Mouse (Mus musculus) ES-Bruce4 (cell line): ENCODE results near the gene Plekha7. TPM values are rescaled to one million over a fixed set of nuclear protein-coding genes. Genes with fewer than 3 reads are reported as not detected.

ENCODE experiments used
- H3K27ac ChIP-seq: 2 replicates; pipeline ENCODE4 v1.5.1; 2012; ENCODE audit warnings: low read length, inconsistent platforms; ENCODE audit not compliant: insufficient read depth
- H3K27me3 ChIP-seq: 2 replicates; pipeline ENCODE4 v1.6.1; 2012; ENCODE audit warnings: mild to moderate bottlenecking, low read length, inconsistent platforms; ENCODE audit not compliant: control insufficient read depth, poor library complexity, insufficient read depth, severe bottlenecking
- H3K36me3 ChIP-seq: 2 replicates; pipeline ENCODE4 v1.6.1; 2012; ENCODE audit warnings: inconsistent platforms, mild to moderate bottlenecking, low read length, moderate library complexity; ENCODE audit not compliant: control insufficient read depth, poor library complexity, insufficient read depth, severe bottlenecking
- H3K4me1 ChIP-seq: one replicate; pipeline ENCODE4 v1.8.1; 2011; ENCODE audit warnings: low read length; ENCODE audit not compliant: control insufficient read depth, insufficient read depth
- H3K4me3 ChIP-seq: 2 replicates; pipeline ENCODE4 v1.5.1; 2011; ENCODE audit warnings: low read depth, mild to moderate bottlenecking, low read length
- H3K9ac ChIP-seq: 2 replicates; pipeline ENCODE4 v1.6.1; 2012; ENCODE audit warnings: low read depth, mild to moderate bottlenecking, inconsistent platforms; ENCODE audit not compliant: poor library complexity, severe bottlenecking
- H3K9me3 ChIP-seq: replicated peaks from 2 replicates; pipeline ENCODE4 v1.6.1; 2012; ENCODE audit warnings: mild to moderate bottlenecking, low read length, inconsistent platforms; ENCODE audit not compliant: control insufficient read depth, poor library complexity, insufficient read depth, severe bottlenecking
- CTCF ChIP-seq: IDR thresholded peaks from one replicate; pipeline ENCODE4 v1.8.1; 2011; ENCODE audit warnings: low read depth, low read length
- EP300 ChIP-seq: IDR thresholded peaks from 2 replicates; pipeline ENCODE4 v1.6.1; 2011; ENCODE audit warnings: low read depth, low read length; ENCODE audit not compliant: insufficient read depth
- POLR2A ChIP-seq: IDR thresholded peaks from one replicate; pipeline ENCODE4 v1.8.1; 2011; ENCODE audit warnings: low read length; ENCODE audit not compliant: insufficient read depth
- polyA plus RNA-seq: library from polyadenylated mRNA; stranded (reverse); fragments of >200 nt; gene quantifications from 2 replicates; pipeline ENCODE4 v1.2.4, GENCODE M21; 2011; ENCODE audit warnings: low read depth; ENCODE audit not compliant: missing spikeins, insufficient read depth, insufficient read length

Plekha7 gene
- polyA plus RNA-seq, 1 experiment: 80.0 TPM

GRCm38 (mm10) chr7:116128286-116128685, 179.9 kb downstream of the Plekha7 start:
- Histone ChIP-seq H3K9me3 (no peaks in the 10 kb centered on the region), H3K27ac (no peak overlapping the region), H3K27me3 (no peaks in the 10 kb centered on the region), H3K4me3 (no peak overlapping the region), H3K9ac (no peak overlapping the region), H3K4me1 (no peaks in the 10 kb centered on the region), H3K36me3 (peaks cover 13% of the 10 kb centered on the region)
- TF ChIP-seq POLR2A: no peak
- TF ChIP-seq EP300: no peak
- no peak for TF ChIP-seq CTCF

GRCm38 (mm10) chr7:116127052-116127451, 181.1 kb downstream of the Plekha7 start:
- Histone ChIP-seq H3K9ac (no peak overlapping the region), H3K9me3 (no peaks in the 10 kb centered on the region), H3K36me3 (peaks cover 13% of the 10 kb centered on the region), H3K4me3 (no peak overlapping the region), H3K27me3 (no peaks in the 10 kb centered on the region), H3K4me1 (peaks cover 2% of the 10 kb centered on the region), H3K27ac (no peak overlapping the region)
- no peak for TF ChIP-seq EP300
- no peak for TF ChIP-seq CTCF
- no peak for TF ChIP-seq POLR2A

GRCm38 (mm10) chr7:116125671-116126070, 182.5 kb downstream of the Plekha7 start:
- Histone ChIP-seq H3K27ac (no peak overlapping the region), H3K9me3 (no peaks in the 10 kb centered on the region), H3K4me3 (no peak overlapping the region), H3K4me1 (peaks cover 2% of the 10 kb centered on the region), H3K9ac (no peak overlapping the region), H3K27me3 (no peaks in the 10 kb centered on the region), H3K36me3 (peaks cover 13% of the 10 kb centered on the region)
- TF ChIP-seq CTCF (no peak), EP300 (no peak), POLR2A (no peak)

- Histone ChIP-seq H3K9ac (no peak overlapping the region), H3K4me1 (peaks cover 2% of the 10 kb centered on the region), H3K27ac (no peak overlapping the region), H3K4me3 (no peak overlapping the region), H3K36me3 (peaks cover 11% of the 10 kb centered on the region), H3K9me3 (no peaks in the 10 kb centered on the region), H3K27me3 (no peaks in the 10 kb centered on the region)
- TF ChIP-seq POLR2A (no peak), CTCF (no peak), EP300 (no peak)
Measured at GRCm38 (mm10) chr7:116124057-116124456, 184.1 kb downstream of the Plekha7 start.

- TF ChIP-seq EP300 (no peak), CTCF (no peak), POLR2A (no peak)
- H3K9ac ChIP-seq: no peak overlapping the region
- peaks cover 7% of the 10 kb centered on the region for H3K36me3 ChIP-seq
- H3K4me3 ChIP-seq: no peak overlapping the region
- peaks cover 2% of the 10 kb centered on the region for H3K4me1 ChIP-seq
- no peaks in the 10 kb centered on the region for H3K9me3 ChIP-seq
- no peaks in the 10 kb centered on the region for H3K27me3 ChIP-seq
- no peak overlapping the region for H3K27ac ChIP-seq
Measured at GRCm38 (mm10) chr7:116123597-116123985, 184.6 kb downstream of the Plekha7 start.

- Histone ChIP-seq H3K4me3 (no peak overlapping the region), H3K9ac (no peak overlapping the region), H3K36me3 (peaks cover 4% of the 10 kb centered on the region; the same call in 1 of the 2 replicates), H3K27ac (no peak overlapping the region), H3K27me3 (no peaks in the 10 kb centered on the region), H3K9me3 (no peaks in the 10 kb centered on the region), H3K4me1 (peaks cover 2% of the 10 kb centered on the region)
- no peak for TF ChIP-seq CTCF
- TF ChIP-seq POLR2A: no peak
Measured at GRCm38 (mm10) chr7:116122981-116123596, 185.1 kb downstream of the Plekha7 start.
